Mouse (Mus musculus) thymus, adult 2 months (tissue): Measurements from ENCODE around the gene Ctsll3. TPM values are rescaled to one million over a fixed set of nuclear protein-coding genes. Genes with fewer than 3 reads are reported as not detected.

Experiments
- DNase-seq: peaks from one replicate; pipeline ENCODE4 v3.0.0; 2021
- H3K27ac ChIP-seq: fragments of 200-500 bp; 2 replicates; pipeline ENCODE4 v1.5.1; 2012; ENCODE audit warnings: low read length, control low read depth; ENCODE audit not compliant: control insufficient read depth, insufficient read depth
- H3K27me3 ChIP-seq: fragments of 200-500 bp; 2 replicates; pipeline ENCODE4 v1.6.1; 2012; ENCODE audit warnings: mild to moderate bottlenecking, low read length, moderate library complexity, mixed read lengths; ENCODE audit not compliant: control insufficient read depth, insufficient read depth
- H3K36me3 ChIP-seq: fragments of 200-500 bp; 2 replicates; pipeline ENCODE4 v1.6.1; 2012; ENCODE audit warnings: mild to moderate bottlenecking, low read length, moderate library complexity; ENCODE audit not compliant: control insufficient read depth, insufficient read depth
- H3K4me1 ChIP-seq: fragments of 200-500 bp; replicated peaks from 2 replicates; pipeline ENCODE4 v1.6.1; 2012; ENCODE audit warnings: low read length; ENCODE audit not compliant: control insufficient read depth, insufficient read depth
- H3K4me3 ChIP-seq: fragments of 200-500 bp; 2 replicates; pipeline ENCODE4 v1.5.1; 2012; ENCODE audit warnings: mild to moderate bottlenecking, low read length, control low read depth, moderate library complexity; ENCODE audit not compliant: control insufficient read depth, insufficient read depth
- CTCF ChIP-seq: fragments of 200-500 bp; IDR thresholded peaks from 2 replicates; pipeline ENCODE4 v1.5.1; 2012; ENCODE audit warnings: mild to moderate bottlenecking, control low read depth, low read length, moderate library complexity, borderline replicate concordance; ENCODE audit not compliant: control insufficient read depth, poor library complexity, insufficient read depth; ENCODE audit errors: extremely low read depth
- POLR2A ChIP-seq: fragments of 200-500 bp; IDR thresholded peaks from 2 replicates; pipeline ENCODE4 v1.6.1; 2012; ENCODE audit warnings: mild to moderate bottlenecking, low read length, control low read depth, moderate library complexity; ENCODE audit not compliant: control insufficient read depth, poor library complexity, insufficient read depth; ENCODE audit errors: extremely low read depth
- whole genome bisulfite sequencing: fragments of 180-500 bp; shearing (Covaris S2); methylation state at CpG from one replicate; pipeline ENCODE4 v1.1.7; 2018; 5-methylcytosine and 5-hydroxymethylcytosine counted together
- polyA plus RNA-seq: library from polyadenylated mRNA; depleted of rRNA; stranded (reverse); fragments of >200 nt; gene quantifications from 2 replicates; pipeline ENCODE4 v1.2.3, GENCODE M21; 2012; rRNA removed

Ctsll3 gene
- polyA plus RNA-seq, 1 experiment, result not detected

DNA sequence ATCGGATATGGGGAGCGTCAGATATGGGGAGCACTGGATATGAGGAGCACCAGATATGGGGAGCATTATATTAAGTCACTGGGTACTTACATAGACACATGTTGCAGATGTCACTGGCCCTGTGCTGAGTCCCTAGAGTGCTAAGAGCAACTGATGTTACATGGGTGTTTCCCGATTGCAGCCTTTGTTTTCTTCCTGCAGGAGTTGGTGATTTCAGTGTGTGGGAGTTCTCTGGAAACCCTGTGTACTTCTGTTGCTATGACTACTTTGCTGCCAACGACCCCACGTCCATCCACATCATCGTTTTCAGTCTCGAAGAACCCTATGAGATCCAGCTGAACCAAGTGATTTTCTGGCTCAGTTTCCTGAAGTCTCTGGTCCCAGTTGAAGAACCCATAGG is 51.7 kb downstream of the Ctsll3 start:
- H3K36me3 ChIP-seq, result peaks cover 27% of the 10 kb centered on the region
- 96% methylated on average over 7 of the region's 7 CpGs for WGBS
- no peak overlapping the region for H3K27ac ChIP-seq
- TF ChIP-seq CTCF (no peak), POLR2A (no peak)
- no peaks in the 10 kb centered on the region for H3K27me3 ChIP-seq
- no peak overlapping the region for H3K4me3 ChIP-seq
- no peak for DNase-seq
- no peaks in the 10 kb centered on the region for H3K4me1 ChIP-seq

DNA sequence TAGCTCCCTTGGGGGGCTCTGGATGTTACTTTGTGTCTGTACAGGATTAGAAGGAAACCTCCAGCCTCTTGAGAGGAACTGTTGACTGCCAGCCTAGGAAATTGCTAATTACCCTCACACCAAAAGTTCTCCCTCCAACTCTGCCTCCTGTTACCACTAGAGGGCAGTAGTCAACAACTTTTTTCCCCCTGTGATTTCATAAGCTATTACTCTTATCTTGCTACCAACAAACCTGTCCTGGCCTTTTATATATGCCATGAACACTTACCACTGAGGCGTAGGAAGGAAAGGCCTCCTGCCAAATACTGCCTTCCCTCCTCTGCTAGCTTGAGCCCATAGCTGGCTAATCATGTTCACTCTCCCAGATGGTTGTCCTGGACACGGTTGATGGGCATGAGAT is 54.1 kb downstream of the Ctsll3 start:
- no peak for TF ChIP-seq POLR2A
- no peak for TF ChIP-seq CTCF
- WGBS, result 94% methylated on average over 2 of the region's 2 CpGs
- H3K27ac ChIP-seq, result no peak overlapping the region
- no peaks in the 10 kb centered on the region for H3K4me1 ChIP-seq
- DNase-seq, result no peak
- no peak overlapping the region for H3K4me3 ChIP-seq
- H3K27me3 ChIP-seq, result no peaks in the 10 kb centered on the region
- H3K36me3 ChIP-seq, result peaks cover 24% of the 10 kb centered on the region

Other genes with a start within 250 kb of the Ctsll3 start
- 45.2 and 72.4 TPM in 2 replicates for gene Dapk1, start 200.9 kb downstream of the Ctsll3 start, polyA plus RNA-seq
- not detected in 2 replicates for gene BC051665, start 16.5 kb downstream of the Ctsll3 start, polyA plus RNA-seq
- 0.19 TPM in 1 of 2 replicates, not detected in the other for gene 4930486L24Rik, start 61.6 kb upstream of the Ctsll3 start, polyA plus RNA-seq
- gene Gm49392, start 94.0 kb upstream of the Ctsll3 start, polyA plus RNA-seq, result 0.38 and 0.60 TPM in 2 replicates
- gene Ctla2b, start 94.6 kb upstream of the Ctsll3 start, polyA plus RNA-seq, result 0.46 and 0.57 TPM in 2 replicates
- not detected in 2 replicates for gene Tpbpb, start 102.0 kb upstream of the Ctsll3 start, polyA plus RNA-seq
- gene Gm49393, start 132.7 kb upstream of the Ctsll3 start, polyA plus RNA-seq, result not detected in 2 replicates
- gene Gm49391, start 133.7 kb upstream of the Ctsll3 start, polyA plus RNA-seq, result 0.26 and 1.2 TPM in 2 replicates
- 4.1 and 6.4 TPM in 2 replicates for gene Ctla2a, start 133.8 kb upstream of the Ctsll3 start, polyA plus RNA-seq
- not detected in 2 replicates for gene Tpbpa, start 139.1 kb upstream of the Ctsll3 start, polyA plus RNA-seq
- not detected in 2 replicates for gene Ctsj, start 203.1 kb upstream of the Ctsll3 start, polyA plus RNA-seq
- gene Ctsq, start 237.8 kb upstream of the Ctsll3 start, polyA plus RNA-seq, result not detected in 2 replicates